Mouse (Mus musculus) natural killer cell, adult 2 months (primary cell): ENCODE data around the gene Pla2g4d.

Experiments used
- DNase-seq, 2 experiments: peaks; one replicate each; pipeline ENCODE4 v3.0.0; 2022; ENCODE audit warnings: low spot score in 2 of 2

Gene Pla2g4d

DNA sequence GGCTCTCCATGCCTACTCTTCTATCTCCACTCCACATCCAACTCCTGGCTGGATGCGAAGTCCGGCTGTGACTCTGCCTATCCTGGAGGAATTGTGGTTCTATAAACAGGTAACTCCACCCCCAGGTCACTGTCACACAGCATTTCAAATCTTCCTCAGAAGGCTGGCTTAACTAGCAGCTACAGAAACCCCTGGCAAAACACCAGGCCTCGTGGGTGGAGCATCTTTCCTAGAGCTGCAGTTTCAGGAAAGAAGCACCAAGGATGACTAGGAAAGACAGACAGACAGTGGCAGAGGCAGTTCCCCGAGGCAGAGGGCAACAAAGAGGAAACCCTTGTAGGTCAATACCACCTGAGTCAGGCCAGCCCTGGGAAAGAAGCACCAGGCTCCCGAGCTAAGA is at the start of gene Pla2g4d:
TSS of gene Pla2g4d (minus strand) at position 203 of the 400 bp plus-strand sequence.
- no peak for DNase-seq

DNA sequence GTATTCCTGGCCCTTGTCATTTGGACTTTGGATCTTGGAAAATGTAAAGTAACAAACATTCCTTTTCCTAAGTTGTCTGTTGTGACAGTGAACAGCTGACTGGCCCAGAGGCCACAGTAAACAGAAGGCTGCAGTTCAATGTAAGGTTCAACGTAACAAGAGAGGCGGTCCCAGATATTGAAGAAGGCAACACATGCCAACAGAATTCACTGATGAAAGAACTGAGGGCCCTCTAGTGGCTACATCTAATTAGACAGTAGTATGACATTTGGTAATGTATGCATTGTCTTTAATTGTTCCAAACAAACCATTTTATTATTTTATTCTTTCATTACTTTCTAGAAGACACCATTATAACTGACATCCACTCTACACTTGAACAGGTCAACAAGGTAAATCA is 48.9 kb upstream of the Pla2g4d start:
- no peak for DNase-seq

DNA sequence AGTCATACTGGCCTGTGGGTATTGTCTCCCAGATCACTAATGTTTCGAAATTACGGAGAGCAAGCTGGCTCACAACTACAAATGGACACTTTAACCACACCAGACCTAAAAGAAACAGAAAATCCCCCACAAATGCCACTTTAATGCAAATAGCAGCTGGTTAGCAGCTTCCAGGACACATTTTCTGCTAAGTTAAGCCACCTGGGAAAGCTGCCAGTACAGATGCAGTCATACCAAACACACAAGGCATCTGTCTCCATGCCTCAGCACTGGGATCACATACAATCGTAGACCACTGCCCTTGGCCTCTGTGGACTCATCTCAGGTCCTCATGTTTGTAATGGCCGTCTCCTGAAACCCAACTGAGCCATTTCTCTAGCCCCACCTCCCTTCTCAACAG is 42.6 kb upstream of the Pla2g4d start:
- no peak for DNase-seq

DNA sequence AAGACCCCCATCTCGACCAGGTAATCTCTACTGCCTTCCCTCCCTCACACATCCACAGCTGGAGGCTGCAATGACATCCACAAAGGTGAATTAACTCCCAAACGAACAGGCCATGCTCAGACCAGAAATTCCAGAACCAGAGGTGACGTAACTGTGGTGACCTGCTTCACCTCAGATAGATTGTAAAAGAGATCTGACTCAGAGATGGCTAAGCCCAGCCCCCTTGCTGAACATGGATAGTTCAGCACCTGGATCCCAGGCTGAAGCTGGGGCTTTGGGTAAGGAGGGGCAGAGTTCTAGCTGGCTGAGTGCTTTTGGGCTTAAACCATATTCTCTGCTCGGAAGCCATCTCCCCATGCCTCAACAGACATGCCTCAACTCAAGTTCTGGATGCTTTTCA is 26.1 kb upstream of the Pla2g4d start:
- DNase-seq: no peak

DNA sequence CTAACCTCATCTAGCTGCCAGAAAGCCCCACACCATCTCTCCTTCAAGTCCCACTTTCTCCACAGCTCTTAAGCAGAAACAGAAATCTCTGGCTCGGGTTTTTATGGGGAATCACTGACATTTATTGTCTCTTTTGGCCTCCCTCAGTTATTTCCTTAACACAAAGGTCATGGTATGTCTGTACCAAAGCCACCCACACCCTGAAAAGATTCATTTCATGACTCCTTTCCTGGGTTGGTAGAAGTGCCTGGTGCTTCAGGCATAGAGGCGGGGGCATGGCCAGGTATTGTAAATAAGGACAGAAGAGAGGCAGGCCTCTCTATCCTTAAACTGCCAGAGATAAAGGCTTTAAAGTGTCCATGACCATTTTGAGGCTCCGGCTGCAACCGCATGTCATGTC is 25.5 kb upstream of the Pla2g4d start:
- DNase-seq: no peak

DNA sequence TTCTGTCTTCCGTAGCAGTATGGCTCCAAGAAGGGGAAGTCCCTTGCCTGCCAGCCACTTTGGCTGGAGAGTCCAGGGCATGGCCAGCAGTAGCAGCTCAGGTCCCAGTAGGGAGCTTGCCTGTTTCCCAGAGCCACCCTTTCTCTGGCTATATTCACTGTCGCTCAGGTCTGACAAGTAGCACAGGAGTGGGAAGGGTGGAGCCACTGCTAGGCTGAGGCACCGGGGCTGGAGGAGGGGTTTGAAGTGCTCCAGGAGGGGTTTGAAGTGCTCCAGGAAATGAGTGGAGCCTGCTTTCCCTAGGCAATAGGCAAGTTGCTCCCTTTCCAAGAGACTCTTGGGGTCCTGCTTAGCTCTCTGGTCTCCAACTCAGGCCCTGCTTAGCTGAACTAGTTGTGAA is 25.0 kb upstream of the Pla2g4d start, which contains the start of gene Pla2g4f:
TSS of gene Pla2g4f (minus strand) at position 190 of the 400 bp plus-strand sequence.
- no peak for DNase-seq

DNA sequence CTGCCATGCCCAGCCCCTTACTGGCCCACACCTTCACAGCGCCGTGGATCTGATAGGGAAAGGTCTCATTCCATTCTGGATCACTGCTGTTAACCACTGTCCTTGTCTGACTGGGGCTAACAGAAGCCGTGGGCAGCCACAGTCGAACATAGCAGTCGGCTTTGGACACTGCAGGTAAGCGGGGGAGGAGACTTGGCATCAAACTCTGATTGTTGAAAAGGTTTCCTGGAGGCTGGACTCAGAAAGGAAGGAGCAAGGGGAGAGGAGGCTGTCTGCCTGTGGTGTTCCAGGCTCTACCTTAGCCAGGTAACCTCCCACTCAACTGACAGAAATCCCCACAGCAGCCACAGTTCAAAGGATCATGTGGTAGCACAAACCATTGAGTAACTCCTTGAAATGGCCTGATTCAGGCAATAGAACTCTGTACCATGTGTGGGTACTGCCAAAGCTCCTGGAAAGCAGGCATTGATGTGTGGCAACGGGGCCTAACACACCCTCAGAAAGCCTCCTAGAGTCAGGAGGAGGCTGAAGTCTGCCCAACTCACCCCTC is 23.4 kb upstream of the Pla2g4d start:
- DNase-seq: no peak

DNA sequence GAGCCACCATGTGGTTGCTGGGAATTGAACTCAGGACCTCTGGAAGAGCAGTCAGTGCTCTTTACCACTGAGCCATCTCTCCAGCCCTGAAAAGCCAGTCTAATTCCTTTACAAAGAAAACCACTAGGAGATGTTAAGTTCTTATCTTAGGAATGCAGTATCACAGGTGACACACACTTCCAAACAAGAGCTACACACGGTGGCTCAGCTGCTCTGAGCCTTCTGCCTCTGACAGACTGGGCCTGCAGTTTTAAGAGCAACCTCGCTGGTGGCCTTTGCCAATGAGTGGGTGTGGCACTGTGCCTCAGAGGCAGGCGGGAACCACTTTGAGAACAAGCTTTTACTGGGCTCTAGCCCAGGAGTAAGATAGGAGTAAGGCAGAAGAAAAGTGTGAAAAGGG is 15.1 kb upstream of the Pla2g4d start:
- DNase-seq: no peak

DNA sequence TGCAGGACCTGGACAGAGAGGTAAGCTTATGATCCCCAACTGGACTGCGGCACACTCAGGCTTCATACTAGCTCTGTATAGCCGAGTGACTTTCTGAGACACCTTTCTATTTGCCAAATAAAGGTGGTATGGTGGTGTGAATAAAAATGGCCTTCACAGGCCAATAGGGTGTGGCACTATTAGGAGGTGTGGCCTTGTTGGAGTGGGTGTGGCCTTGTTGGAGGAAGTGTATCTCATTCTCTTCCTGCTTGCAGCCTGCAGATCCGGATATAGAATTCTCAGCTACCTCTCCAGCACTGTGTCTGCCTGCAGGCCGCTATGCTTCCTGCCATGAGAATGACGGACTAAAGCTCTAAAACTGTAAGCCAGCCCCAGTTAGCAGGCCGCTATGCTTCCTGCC is 12.1 kb upstream of the Pla2g4d start:
- DNase-seq: no peak

DNA sequence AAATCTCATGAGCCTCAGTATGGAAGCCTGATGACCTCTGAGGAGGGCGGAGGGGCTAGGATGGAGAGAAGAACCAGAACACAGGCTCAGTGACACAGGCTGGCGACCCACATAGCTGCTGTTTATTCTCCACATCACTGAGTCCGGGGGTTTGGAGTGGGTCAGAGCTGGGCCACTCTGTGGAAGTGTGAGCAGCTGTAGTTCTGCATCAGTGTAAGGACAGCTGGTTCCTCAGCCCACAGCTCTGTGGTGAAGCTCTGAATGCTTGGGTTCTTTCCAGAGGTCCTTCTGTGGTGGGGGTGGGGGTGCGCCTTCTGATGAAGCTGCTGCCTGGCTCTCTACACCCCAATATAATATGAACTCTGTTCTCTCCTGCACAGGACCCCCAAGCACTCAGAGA is 10.9 kb upstream of the Pla2g4d start:
- DNase-seq: no peak

DNA sequence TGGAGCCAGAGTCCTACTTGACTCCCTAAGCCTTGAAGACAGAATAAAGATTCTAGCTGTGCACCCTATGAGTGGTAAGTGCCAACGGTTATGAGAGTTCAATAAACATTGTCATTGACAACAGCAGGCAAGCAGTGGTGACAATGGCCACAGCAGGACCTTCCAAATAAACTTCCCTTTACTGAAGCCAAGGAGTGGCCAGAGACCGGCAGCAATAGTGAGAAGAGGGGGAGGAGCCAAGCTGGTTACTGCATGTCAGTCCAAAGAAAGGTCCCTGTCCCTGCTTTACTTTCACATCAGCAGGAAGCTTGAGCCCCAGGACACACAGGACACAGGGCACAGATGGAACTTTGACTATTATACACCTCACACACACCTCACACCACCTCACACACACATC is 7.2 kb upstream of the Pla2g4d start:
- DNase-seq: no peak

DNA sequence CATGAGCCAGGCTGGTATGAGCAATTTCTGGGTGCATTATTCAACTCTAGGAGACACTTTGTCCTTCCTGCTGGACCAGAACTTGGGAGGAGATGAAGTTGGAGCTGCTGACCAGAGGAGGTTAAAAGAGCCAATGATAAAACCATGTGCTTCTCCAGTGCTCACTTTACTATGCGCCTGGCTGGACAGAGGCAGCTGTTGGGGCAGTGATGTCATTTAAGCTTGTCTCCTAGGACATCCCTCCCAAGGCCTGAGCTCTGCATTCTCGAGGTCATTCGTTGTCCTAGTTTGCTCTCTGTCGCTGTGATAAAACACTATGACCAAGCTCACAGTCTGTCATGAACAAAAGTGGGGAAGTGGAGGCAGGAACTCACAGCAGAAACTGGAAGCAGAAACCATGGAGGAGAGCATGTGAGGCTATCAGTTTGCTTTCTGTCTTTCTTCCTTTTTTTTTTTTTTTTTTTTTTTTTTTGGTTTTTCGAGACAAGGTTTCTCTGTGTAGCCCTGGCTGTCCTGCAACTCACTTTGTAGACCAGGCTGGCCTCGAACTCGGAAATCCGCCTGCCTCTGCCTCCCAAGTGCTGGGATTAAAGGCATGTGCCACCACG is 2.6 kb upstream of the Pla2g4d start:
- DNase-seq: no peak

DNA sequence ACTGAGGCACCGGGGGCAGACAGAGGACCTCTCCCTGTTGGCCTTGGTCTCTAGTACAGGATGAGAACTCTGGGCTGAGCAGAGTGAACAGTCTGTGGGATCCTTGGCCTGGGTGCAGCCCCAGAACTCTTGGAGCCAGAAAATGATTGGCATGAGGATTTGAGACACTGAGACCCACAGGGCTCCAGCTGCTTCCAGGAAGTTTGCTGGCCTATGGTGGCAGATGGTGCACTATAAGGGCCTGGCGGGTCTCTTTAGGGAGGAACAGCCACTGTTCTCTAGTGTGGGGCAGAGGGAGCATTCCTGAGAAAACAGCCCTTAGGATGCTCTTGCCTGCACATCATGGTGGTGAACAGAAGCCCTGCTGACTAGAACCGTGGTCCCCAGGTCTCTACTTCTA is 596 bp downstream of the Pla2g4d start:
- no peak for DNase-seq

DNA sequence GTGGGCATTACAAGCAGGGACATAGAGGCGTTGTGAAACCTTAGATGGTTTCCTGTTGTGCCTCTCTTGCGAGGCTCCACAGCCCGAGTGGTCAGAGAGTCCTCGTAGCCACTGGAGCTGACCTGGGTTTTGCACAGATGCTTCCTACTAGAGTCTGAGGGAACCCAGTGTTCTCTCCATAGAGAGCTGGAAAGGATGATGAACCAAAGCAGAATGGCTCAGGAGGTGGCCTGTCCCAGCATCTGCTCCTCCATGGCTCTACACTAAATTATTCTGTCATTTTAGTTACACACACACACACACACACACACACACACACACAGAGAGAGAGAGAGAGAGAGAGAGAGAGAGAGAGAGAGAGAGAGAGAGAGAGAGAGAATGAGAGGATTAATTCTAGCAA is 3.4 kb downstream of the Pla2g4d start:
- no peak for DNase-seq

DNA sequence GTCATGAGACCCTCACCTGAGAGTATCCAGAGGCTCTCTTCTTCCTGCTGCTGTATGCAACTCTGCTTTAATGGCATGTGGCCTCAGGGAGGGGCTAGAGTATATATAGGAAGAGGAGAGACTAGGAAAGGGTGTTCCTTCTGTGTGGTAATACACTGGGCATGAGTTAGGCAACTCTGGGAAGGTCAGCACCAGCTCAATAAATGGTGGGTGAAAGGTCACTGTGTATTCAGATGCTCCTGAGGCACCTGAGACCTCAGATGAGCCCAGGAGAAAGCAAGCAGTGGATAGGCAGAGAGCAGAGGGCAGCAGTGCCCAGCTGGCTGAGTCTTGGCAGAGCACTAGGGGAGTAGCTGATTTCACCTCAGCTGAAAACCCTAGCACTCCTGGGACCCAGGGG is 4.3 kb downstream of the Pla2g4d start:
- DNase-seq: no peak

DNA sequence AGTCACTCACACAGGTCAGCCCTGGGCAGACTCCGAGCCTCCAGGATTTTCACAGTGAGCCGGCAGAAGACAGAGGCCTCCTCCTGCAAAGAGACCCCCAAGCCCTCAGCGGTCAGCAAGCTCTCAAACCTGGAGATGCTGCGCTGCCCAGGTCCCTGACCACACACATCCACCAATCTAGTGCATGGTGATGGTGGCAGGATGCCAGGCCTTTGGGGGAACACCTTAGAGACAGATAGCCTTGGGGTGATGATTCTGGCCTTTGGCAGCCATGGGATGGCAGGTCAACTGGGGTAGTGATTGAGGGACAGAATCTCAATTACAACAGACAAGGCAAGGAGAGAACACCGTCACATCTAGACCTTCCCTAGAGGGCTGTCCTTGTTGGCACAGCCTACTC is 4.9 kb downstream of the Pla2g4d start:
- DNase-seq: no peak

DNA sequence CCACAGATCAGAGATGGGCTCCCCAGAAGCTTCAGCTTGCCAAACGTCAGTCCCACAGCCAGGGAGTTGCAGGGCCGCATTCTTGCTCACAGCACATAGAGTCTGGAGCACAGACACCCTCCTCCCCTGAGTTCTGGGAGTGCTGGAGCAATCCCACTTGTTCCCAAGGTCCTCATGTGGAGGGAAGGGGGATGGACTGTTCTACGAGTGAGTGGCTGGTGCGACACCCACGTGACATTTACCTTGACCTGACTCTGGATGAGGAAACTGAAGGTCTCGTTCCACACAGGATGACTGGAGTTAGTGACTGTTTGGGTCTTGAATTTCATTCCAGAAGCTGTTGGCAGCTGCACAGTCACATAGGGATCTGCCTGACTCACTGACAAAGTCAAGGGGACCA is 5.4 kb downstream of the Pla2g4d start:
- DNase-seq: no peak

DNA sequence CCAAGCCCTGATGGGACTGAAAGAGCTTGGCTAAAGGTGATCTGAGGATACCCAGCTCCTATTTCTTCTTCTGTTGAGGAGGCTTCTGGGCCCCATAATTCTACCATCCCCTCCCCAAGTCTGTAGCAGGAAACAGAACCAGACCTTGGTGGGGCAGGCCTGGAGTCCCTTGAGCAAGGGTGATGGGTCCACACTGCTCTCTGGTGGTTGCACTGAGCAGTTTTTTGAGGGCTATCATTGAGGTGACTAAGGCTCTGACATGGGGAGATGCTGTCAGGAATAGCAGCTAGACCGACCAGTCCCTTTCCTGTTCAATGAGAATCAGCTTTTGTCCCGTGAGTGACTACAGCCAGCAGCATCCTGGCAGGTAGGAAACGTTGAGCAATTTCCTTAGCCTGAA is 7.8 kb downstream of the Pla2g4d start:
- DNase-seq: no peak

DNA sequence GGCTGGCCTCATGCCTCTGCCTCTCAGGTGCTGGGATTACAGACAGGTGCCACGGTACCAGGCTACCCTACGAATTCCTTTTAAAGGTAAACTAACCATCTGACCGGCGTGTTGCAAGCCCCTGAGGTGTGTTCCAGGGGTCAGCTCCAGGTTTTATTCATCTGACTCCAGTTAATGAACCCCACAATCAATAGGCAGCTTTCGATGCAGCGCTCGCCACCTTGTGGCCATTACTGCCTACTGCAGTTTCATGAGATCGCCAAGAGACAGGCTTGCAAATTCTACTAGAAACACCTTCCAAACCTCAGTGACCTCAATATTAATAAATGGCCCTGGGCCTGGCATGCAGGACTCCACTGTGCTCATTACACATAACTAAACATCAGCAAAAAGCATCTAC is 9.0 kb downstream of the Pla2g4d start:
- DNase-seq: peak; percentile 25 to 42

DNA sequence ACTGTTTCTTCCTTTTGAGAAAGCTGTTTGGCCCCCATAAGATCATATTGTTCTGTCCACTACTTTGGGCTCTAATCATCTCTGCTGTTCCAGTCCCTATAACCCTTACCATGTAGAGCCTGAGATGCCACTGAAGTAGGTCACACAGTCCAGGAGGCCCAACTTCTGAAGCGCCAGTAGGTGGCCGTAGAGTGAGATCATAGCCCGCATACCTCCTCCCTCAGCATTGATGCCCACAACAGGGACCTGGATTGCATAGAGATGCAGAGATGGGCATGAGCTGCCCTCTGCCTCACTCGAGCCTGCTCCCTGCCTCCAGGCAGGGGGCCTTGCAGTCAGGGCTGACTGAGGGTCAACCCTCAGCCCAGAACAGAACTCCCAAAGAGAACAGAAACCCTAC is 12.0 kb downstream of the Pla2g4d start:
- DNase-seq: no peak

DNA sequence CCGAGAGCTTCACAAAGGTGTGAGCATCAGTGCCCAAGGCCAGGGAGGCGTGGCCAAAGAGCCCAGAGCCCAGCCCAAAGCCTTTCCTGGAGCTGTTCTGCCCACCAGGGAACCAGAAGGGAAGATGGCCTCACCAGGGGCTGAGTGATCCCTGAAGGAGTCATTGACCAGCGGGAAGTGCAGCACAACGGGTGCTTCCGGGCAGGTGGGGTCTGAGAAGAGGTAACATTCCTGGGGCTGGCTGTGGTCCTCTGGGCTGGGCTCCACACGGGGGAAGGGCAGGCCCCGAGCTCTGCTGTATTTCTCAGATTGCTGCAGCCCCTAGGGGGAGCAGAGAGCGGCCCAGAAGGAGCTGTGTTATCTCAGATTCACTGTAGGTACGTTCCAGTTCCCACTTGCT is 20.4 kb downstream of the Pla2g4d start:
- DNase-seq: no peak

DNA sequence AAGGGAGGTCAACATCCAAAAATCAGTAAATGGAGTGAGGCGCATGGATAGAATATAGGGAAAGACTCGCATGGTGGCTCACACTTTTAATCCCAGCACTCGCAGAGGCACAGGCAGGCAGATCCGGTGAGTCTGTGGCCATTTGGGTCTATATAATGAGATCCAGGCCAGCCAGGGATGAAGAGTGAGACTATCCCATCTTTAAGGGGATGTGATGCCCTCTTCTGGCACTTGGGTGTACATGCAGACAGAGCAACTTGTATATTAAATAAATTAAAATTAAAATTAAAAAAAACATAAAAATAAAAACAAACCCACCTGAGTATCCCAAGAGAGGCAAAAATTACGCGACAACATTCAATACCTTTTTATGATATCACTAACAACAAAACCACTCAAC is 23.5 kb downstream of the Pla2g4d start:
- DNase-seq: no peak

DNA sequence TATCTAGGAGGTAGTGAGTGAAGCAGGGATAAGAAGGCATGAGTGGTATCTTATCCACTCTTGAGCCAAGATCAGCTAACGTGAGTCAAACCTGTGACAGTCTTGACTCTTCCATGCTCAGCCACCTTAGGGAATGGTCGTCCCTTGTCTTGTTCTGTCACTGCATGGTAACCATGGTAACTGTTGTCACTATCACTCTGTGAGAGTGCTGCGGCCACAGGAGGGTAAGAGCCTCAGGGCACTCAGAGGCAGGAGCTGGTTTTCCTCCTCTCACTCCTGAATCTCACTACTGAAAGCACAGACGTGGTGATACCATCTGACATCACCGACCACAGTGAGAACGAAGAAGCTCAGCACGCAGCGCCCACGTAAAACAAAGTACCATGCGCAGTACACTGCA is 24.1 kb downstream of the Pla2g4d start:
- no peak for DNase-seq

DNA sequence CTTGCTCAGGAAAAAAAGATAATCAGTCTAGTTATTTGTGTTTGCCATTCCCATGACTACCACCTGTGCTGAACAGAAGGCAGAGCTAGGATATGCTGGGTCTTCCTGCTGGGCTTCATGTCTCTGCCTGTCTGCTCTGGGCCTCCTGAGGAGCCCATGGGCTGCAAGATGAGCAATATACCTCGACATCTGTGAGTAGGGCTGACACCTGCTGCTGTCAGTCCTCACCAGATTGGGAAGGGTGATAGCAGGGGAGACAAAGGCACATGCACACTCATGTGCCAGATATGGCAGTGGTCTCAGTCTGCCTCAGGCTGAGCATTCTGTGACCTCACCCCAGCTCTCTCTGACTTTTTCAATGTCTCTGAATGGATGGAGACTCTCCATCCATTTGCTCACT is 26.1 kb downstream of the Pla2g4d start:
- DNase-seq: no peak
